Mouse (Mus musculus): ENCODE results near the gene Gpr149. TPM values are rescaled to one million over a fixed set of nuclear protein-coding genes. Genes with fewer than 3 reads are reported as not detected.

Gpr149 gene
- polyA plus RNA-seq (2014; fragmentation: Illumina TruSeq; extraction: RNeasy Lipid Tissue Mini Kit (QIAGEN cat#74804); ENCODE audit: low read depth, low replicate concordance) = not detected

DNA sequence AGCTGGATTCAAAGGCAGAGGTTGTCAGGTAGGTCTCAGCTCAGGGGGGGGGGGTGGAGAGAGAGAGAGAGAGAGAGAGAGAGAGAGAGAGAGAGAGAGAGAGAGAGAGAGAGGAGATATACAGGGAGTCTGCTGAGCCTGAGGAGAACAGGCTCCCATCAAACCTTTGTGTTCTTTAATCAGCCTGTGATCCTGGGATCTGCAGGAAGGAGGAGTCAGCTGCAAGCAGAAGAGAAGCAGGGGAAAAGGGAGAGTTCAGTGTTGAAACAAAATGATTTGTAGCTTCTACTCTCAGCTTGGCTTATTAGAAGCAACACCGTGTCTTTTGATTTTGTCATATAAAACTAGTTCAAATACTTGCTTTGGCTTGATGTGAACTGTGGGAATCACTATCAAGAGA lies at the start of gene Gpr149:
Gene Gpr149 (minus strand): TSS at position 168 of the 400 bp plus-strand sequence.

DNA sequence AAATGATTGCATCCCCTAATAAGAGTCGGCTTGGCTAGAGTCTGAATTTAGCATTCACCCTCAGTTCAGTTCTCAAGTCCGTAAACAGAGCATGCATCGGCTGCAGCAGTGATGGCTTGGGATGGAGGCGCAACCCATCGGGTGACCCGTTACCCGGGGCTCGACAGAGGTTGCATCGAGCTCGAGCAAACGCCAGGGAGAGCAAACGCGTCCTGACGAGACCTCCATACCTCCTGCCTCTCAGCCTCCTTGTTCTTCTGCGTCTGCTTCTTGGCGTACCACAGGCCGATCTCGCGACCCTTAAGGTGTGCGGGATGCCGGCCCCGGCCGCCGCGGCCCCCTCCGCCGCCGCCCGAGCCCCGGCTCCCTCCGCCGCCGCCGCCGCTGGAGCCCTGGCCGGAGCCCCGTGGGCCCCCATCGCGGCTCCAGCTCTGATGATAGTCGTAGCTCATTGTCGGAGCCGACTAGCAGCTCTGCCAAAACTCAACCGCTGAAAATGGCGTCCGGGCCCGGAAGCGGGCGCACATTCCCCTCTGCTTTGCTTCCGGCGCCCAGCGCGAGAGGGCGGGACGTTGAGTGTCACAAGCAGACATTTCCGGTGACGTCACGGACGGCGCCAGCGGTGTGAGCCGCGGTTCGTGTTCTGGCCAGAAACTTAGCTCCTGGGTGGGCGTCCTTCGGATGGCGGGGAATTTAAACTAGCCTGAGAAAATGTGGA lies 98.3 kb downstream of the Gpr149 start, which contains the start of gene Dhx36:
Gene Dhx36 (minus strand): TSS at position 517 of the 718 bp plus-strand sequence.

Other genes starting within 250 kb of the Gpr149 start
- 47.4 TPM for gene Dhx36, start 98.1 kb downstream of the Gpr149 start, polyA plus RNA-seq (2014; fragmentation: Illumina TruSeq; extraction: RNeasy Lipid Tissue Mini Kit (QIAGEN cat#74804); ENCODE audit: low read depth, low replicate concordance)